Mouse (Mus musculus) MEL (cell line): ENCODE measurements around the gene Ntn4. TPM values are rescaled to one million over a fixed set of nuclear protein-coding genes. Genes with fewer than 3 reads are reported as not detected.

Experiments
- DNase-seq: peaks from one replicate; pipeline ENCODE4 v3.0.0; 2011; ENCODE audit warnings: low read depth, low spot score
- H3K27ac ChIP-seq: 2 replicates; pipeline ENCODE4 v1.5.1; 2012; ENCODE audit warnings: low read depth, mild to moderate bottlenecking, control low read depth, low read length, moderate library complexity; ENCODE audit not compliant: control insufficient read depth
- H3K27me3 ChIP-seq, 2 experiments: fragments of 150-350 bp in 1 of 2; sonication (generic) in 1 of 2; 2 replicates each; pipeline ENCODE4 v1.6.1; 2012; ENCODE audit warnings: low read length in 2 of 2, mild to moderate bottlenecking in 2 of 2, improper control_type of control experiment in 1 of 2, moderate library complexity in 1 of 2; ENCODE audit not compliant: insufficient read depth in 2 of 2, control insufficient read depth in 1 of 2
- H3K36me3 ChIP-seq, 2 experiments: 2 replicates each; pipeline ENCODE4 v1.6.1; 2012 to 2014; ENCODE audit warnings: low read length in 2 of 2, improper control_type of control experiment in 1 of 2, inconsistent platforms in 1 of 2, mild to moderate bottlenecking in 1 of 2; ENCODE audit not compliant: insufficient read depth in 2 of 2, control insufficient read depth in 1 of 2
- H3K4me1 ChIP-seq, 2 experiments: fragments of 150-350 bp in 1 of 2; sonication (generic) in 1 of 2; 2 replicates each; pipeline ENCODE4 v1.6.1; 2012; ENCODE audit warnings: low read length in 2 of 2, improper control_type of control experiment in 1 of 2, mild to moderate bottlenecking in 1 of 2; ENCODE audit not compliant: insufficient read depth in 2 of 2, control insufficient read depth in 1 of 2
- H3K4me3 ChIP-seq, 2 experiments: fragments of 150-350 bp in 1 of 2; sonication (generic) in 1 of 2; 2 replicates each; pipeline ENCODE4 v1.5.1; 2012; ENCODE audit warnings: low read depth in 2 of 2, low read length in 2 of 2, mild to moderate bottlenecking in 2 of 2, moderate library complexity in 2 of 2, control low read depth in 1 of 2, improper control_type of control experiment in 1 of 2; ENCODE audit not compliant: control insufficient read depth in 1 of 2, insufficient read depth in 1 of 2
- H3K79me2 ChIP-seq: 2 replicates; pipeline ENCODE4 v1.6.1; 2012; ENCODE audit warnings: mild to moderate bottlenecking, low read length, moderate library complexity; ENCODE audit not compliant: control insufficient read depth, poor library complexity, insufficient read depth
- H3K9ac ChIP-seq: 2 replicates; pipeline ENCODE4 v1.6.1; 2012; ENCODE audit warnings: low read depth, mild to moderate bottlenecking, control low read depth, low read length, moderate library complexity; ENCODE audit not compliant: control insufficient read depth, poor library complexity, severe bottlenecking
- H3K9me3 ChIP-seq: fragments of 150-350 bp; sonication (generic); replicated peaks from 2 replicates; pipeline ENCODE4 v1.6.1; 2012; ENCODE audit warnings: mild to moderate bottlenecking, low read length, improper control_type of control experiment, moderate library complexity; ENCODE audit not compliant: insufficient read depth
- BHLHE40 ChIP-seq: IDR thresholded peaks from 2 replicates; pipeline ENCODE4 v1.6.1; 2012; ENCODE audit warnings: low read depth, mild to moderate bottlenecking, inconsistent platforms, low read length, improper control_type of control experiment, borderline replicate concordance
- CHD1 ChIP-seq: IDR thresholded peaks from 2 replicates; pipeline ENCODE4 v1.6.1; 2012; ENCODE audit warnings: low read depth, mild to moderate bottlenecking, inconsistent platforms, low read length, improper control_type of control experiment
- CTCF ChIP-seq, 3 experiments: IDR thresholded peaks in 2 of 3; conservative IDR thresholded peaks in 1 of 3; 2 replicates each; pipeline ENCODE4 v1.5.1; 2011 to 2012; ENCODE audit warnings: low read length in 3 of 3, low read depth in 2 of 3, mild to moderate bottlenecking in 2 of 3, improper control_type of control experiment in 1 of 3, inconsistent platforms in 1 of 3, mixed read lengths in 1 of 3, moderate library complexity in 1 of 3; ENCODE audit not compliant: control insufficient read depth in 1 of 3, insufficient read depth in 1 of 3, poor library complexity in 1 of 3, severe bottlenecking in 1 of 3
- EP300 ChIP-seq, 2 experiments: IDR thresholded peaks; 2 replicates each; pipeline ENCODE4 v1.6.1; 2011; ENCODE audit warnings: improper control_type of control experiment in 2 of 2, low read length in 2 of 2, low read depth in 1 of 2, mild to moderate bottlenecking in 1 of 2
- GABPA ChIP-seq: IDR thresholded peaks from 2 replicates; pipeline ENCODE4 v1.6.1; 2012; ENCODE audit warnings: low read depth, mild to moderate bottlenecking, inconsistent platforms, low read length, improper control_type of control experiment, moderate library complexity
- GATA1 ChIP-seq: IDR thresholded peaks from 2 replicates; pipeline ENCODE4 v1.6.1; 2011; ENCODE audit warnings: low read depth, low read length, improper control_type of control experiment
- JUND ChIP-seq: IDR thresholded peaks from 2 replicates; pipeline ENCODE4 v1.6.1; 2011; ENCODE audit warnings: low read depth, mild to moderate bottlenecking, improper control_type of control experiment, low read length
- MAFK ChIP-seq: IDR thresholded peaks from 2 replicates; pipeline ENCODE4 v1.6.1; 2011; ENCODE audit warnings: low read depth, mild to moderate bottlenecking, low read length, improper control_type of control experiment, borderline replicate concordance
- MAX ChIP-seq: IDR thresholded peaks from 2 replicates; pipeline ENCODE4 v1.6.1; 2011; ENCODE audit warnings: low read length, improper control_type of control experiment
- MAZ ChIP-seq: IDR thresholded peaks from 2 replicates; pipeline ENCODE4 v1.6.1; 2012; ENCODE audit warnings: low read depth, mild to moderate bottlenecking, inconsistent platforms, low read length, improper control_type of control experiment
- MYB ChIP-seq: IDR thresholded peaks from 2 replicates; pipeline ENCODE4 v1.6.1; 2011; ENCODE audit warnings: mild to moderate bottlenecking, low read depth, low read length, improper control_type of control experiment
- POLR2A ChIP-seq, 2 experiments: IDR thresholded peaks; 2 replicates each; pipeline ENCODE4 v1.6.1; 2011 to 2012; ENCODE audit warnings: low read length in 2 of 2, mild to moderate bottlenecking in 2 of 2, control low read depth in 1 of 2, improper control_type of control experiment in 1 of 2, low read depth in 1 of 2, moderate library complexity in 1 of 2; ENCODE audit not compliant: control insufficient read depth in 1 of 2, insufficient read depth in 1 of 2, poor library complexity in 1 of 2
- POLR2AphosphoS2 ChIP-seq: IDR thresholded peaks from 2 replicates; pipeline ENCODE4 v1.6.1; 2011; ENCODE audit warnings: low read length, improper control_type of control experiment
- RAD21 ChIP-seq: IDR thresholded peaks from 2 replicates; pipeline ENCODE4 v1.6.1; 2011; ENCODE audit warnings: mild to moderate bottlenecking, low read depth, low read length, improper control_type of control experiment
- SIN3A ChIP-seq: IDR thresholded peaks from 2 replicates; pipeline ENCODE4 v1.6.1; 2012; ENCODE audit warnings: low read length, improper control_type of control experiment, inconsistent platforms
- SMC3 ChIP-seq: IDR thresholded peaks from 2 replicates; pipeline ENCODE4 v1.6.1; 2011; ENCODE audit warnings: low read depth, low read length, improper control_type of control experiment
- USF1 ChIP-seq: IDR thresholded peaks from 2 replicates; pipeline ENCODE4 v1.6.1; 2014; ENCODE audit warnings: low read depth, mild to moderate bottlenecking, inconsistent platforms, low read length, improper control_type of control experiment, moderate library complexity
- USF2 ChIP-seq, 2 experiments: IDR thresholded peaks; 2 replicates each; pipeline ENCODE4 v1.6.1; 2011 to 2012; ENCODE audit warnings: improper control_type of control experiment in 2 of 2, low read length in 2 of 2, borderline replicate concordance in 1 of 2, inconsistent platforms in 1 of 2, low read depth in 1 of 2, mild to moderate bottlenecking in 1 of 2; ENCODE audit not compliant: insufficient read depth in 1 of 2
- ZKSCAN1 ChIP-seq: IDR thresholded peaks from 2 replicates; pipeline ENCODE4 v1.6.1; 2012; ENCODE audit warnings: low read depth, mild to moderate bottlenecking, inconsistent platforms, low read length, improper control_type of control experiment, moderate library complexity
- polyA plus RNA-seq, 2 experiments: library from polyadenylated mRNA; stranded (reverse) in 1 of 2; unstranded in 1 of 2; fragments of >175 nt in 1 of 2; fragments of >200 nt in 1 of 2; gene quantifications; 2 replicates each; pipeline versions ENCODE4 v1.2.1 to v1.2.4; 2012; ENCODE audit warnings: low replicate concordance in 2 of 2, low read depth in 1 of 2; ENCODE audit not compliant: insufficient read length in 2 of 2, insufficient read depth in 1 of 2, missing spikeins in 1 of 2
- total RNA-seq: library from RNA; depleted of rRNA; stranded (reverse); fragments of 300-350 nt; gene quantifications from 2 replicates; pipeline ENCODE4 v1.2.3, GENCODE M21; 2012

Gene Ntn4
- total and polyA plus RNA-seq, 3 experiments, result not detected

- H3K79me2 ChIP-seq, result no peaks in the 10 kb centered on the region
- no peak overlapping the region for H3K9ac ChIP-seq
- DNase-seq, result no peak
- no peak overlapping the region for H3K27ac ChIP-seq
- no peaks in the 10 kb centered on the region for H3K9me3 ChIP-seq
- TF ChIP-seq USF1 (no peak), MAX (no peak), EP300 (IDR thresholded peaks at IDR 0.05; ENCODE audit: low read depth in 1 of 2, low read length in 2 of 2) (no peak), POLR2AphosphoS2 (no peak), MYB (no peak), CTCF (IDR thresholded peaks at IDR 0.05 in 2 of 3, conservative IDR thresholded peaks at IDR 0.05 in 1 of 3; ENCODE audit: control insufficient read depth in 1 of 3, insufficient read depth in 1 of 3, low read depth in 2 of 3, low read length in 3 of 3, poor library complexity in 1 of 3, severe bottlenecking in 1 of 3) (no peak), BHLHE40 (no peak), SMC3 (no peak)
- H3K36me3 ChIP-seq, result no peaks in the 10 kb centered on the region
- peaks cover 0 to 5% of the 10 kb centered on the region in 2 experiments; a peak in 3 of 4 replicates for H3K27me3 ChIP-seq
- no peaks in the 10 kb centered on the region for H3K4me1 ChIP-seq
- no peak overlapping the region for H3K4me3 ChIP-seq
These were observed 55.5 kb downstream of the Ntn4 start for GRCm38 (mm10) chr10:93696001-93696400.

GRCm38 (mm10) chr10:93697866-93698483, 57.5 kb downstream of the Ntn4 start:
- Histone ChIP-seq H3K4me3 (no peak overlapping the region), H3K27ac (no peak overlapping the region), H3K4me1 (no peaks in the 10 kb centered on the region), H3K27me3 (peaks cover 4 to 5% of the 10 kb centered on the region in 2 experiments; a peak in 3 of 4 replicates), H3K9ac (no peak overlapping the region), H3K9me3 (no peaks in the 10 kb centered on the region), H3K36me3 (no peaks in the 10 kb centered on the region), H3K79me2 (no peaks in the 10 kb centered on the region)
- no peak for DNase-seq
- TF ChIP-seq ZKSCAN1 (no peak), USF2 (IDR thresholded peaks at IDR 0.05; ENCODE audit: borderline replicate concordance in 1 of 2, insufficient read depth in 1 of 2, low read depth in 1 of 2, low read length in 2 of 2) (no peak), MAZ (no peak), JUND (no peak), POLR2AphosphoS2 (no peak), GATA1 (no peak), CHD1 (no peak), RAD21 (no peak), POLR2A (IDR thresholded peaks at IDR 0.05; ENCODE audit: control insufficient read depth in 1 of 2, insufficient read depth in 1 of 2, low read depth in 1 of 2, low read length in 2 of 2, poor library complexity in 1 of 2) (no peak), MAFK (no peak), GABPA (no peak), SIN3A (no peak)
